Mouse (Mus musculus): ENCODE data around the gene Cobll1.

Gene Cobll1

GRCm38 (mm10) chr2:65236644-65237043 lies 2.6 kb downstream of the Cobll1 start:
- DNase-seq = no peak

DNA sequence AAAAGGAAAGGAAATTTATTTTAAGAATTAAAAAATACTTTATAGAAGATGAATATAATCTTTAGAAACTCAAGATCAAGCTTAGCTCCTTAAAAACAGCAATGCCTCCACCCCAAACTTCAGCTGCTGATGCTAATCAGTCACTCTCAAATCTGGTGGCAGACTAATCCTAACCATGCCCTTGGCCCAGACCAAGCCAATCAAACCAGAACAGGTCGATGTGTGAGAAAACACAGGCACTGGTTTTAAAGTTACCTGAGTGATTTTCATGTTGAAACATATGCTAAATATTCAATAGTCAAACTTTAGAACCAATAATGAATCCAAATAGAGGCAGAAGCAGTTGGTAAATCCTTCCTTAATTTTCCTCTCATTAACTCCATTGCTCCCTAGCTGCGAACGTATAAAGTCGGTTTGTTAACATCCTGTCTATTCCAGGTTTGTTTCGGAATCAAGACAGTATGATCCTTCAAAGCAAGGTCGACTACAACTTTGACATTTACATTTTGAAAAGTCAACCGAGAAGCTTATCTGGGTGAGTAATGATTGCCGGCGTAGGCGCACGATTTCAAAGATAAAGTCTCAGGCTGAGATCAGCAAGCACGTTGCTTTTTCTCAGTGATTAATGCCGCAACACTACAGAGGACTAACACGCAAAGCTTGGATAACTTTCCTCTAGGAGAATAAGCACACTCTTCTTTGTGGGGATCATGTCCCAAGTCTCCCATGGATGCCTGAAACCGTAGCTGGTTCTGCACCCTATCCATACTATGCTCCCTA lies 6.3 kb downstream of the Cobll1 start:
- peak in 1 of 2 experiments; percentile 69 for DNase-seq

GRCm38 (mm10) chr2:65228426-65228825 lies 10.8 kb downstream of the Cobll1 start:
- no peak for DNase-seq

DNA sequence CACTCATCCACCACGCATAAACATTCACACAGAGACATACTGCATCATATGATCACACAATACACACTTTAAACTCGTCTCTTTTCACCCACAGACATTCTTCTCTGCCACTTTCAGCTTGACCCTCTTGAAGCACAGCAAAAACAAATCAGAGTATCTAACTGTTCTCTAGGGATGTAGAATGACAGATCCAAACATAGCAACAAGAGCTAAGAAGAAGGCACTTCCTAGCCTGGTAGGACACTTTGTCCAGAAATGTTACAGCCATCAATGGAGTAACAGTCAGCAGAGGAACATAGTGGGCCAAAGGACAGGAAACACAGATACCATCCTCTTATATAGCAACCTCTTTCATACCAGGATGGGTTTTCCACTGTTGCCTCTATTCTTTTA lies 11.3 kb downstream of the Cobll1 start:
- no peak for DNase-seq

DNA sequence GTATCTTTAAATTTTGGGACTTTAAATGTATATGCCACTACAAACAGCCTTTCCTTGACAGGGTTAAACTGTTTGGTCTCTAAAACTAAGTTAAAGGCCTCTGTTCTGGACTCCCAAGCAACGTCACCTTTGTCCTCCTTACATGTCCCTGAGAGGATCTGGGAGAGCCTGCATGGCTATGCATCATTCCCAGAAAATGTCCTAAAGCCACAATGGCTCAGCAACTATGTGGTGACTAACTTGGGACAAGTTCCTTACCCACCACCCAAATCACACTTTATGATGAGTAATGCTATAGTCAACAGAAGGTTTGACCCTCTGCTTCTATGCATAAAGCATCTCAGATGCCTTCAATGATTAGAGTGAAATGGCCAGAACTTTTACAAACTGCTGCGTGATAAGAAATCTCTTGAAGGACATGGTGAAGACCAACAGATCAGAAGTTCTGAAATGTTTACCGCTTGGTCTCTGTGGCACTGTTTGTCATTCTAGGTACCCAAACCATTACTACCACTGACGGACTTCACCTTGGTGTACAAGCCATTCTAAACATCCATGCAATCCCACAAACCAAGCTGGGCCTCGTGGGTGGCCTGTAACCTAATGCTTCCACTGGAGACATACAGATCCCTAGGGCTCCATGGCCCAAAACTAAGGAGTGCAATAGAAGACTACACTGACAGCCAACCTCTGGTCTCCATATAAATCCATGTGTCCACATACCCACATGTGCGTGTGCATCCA lies 11.9 kb downstream of the Cobll1 start:
- no peak for DNase-seq

- DNase-seq = no peak
Measured at GRCm38 (mm10) chr2:65226494-65226893, 12.7 kb downstream of the Cobll1 start.

DNA sequence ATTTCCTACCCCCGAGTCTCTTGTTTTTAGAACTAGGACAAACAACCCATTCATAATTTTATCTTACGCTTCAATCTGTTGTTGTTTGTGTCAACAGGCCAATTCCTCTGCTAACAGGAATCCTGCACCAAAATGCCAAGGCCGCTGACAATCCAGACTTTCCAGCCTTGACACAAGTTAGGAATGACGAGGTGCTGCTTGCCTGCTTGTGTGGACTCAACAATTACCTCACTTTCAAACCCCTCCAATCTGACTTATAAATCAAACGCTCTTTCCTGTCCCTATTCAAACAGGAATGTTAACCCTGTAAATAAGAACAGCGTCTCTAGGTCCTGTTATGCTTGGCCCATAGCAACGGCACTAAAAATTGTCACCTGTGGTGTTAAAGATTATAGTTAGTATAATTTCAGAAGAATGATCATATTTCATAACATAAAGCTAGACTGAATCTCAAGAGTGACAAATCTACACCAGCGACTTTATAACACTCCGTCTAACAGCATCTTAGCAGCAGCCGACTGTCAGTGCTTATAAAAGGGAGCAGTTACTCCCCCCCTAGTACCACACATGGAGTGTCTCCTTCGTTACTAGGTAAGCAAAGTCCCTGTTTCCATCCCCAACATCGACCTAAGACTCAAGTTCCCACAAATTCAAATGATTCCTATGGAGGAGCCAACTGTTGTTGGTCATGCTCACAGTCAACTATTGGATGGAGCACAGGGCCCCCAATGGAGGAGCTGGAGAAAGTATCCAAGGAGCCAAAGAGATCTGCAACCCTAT lies 15.1 kb downstream of the Cobll1 start:
- DNase-seq = no peak

GRCm38 (mm10) chr2:65223012-65223411 lies 16.2 kb downstream of the Cobll1 start:
- no peak for DNase-seq

- DNase-seq = no peak
Measured at GRCm38 (mm10) chr2:65221646-65222045, 17.6 kb downstream of the Cobll1 start.

DNA sequence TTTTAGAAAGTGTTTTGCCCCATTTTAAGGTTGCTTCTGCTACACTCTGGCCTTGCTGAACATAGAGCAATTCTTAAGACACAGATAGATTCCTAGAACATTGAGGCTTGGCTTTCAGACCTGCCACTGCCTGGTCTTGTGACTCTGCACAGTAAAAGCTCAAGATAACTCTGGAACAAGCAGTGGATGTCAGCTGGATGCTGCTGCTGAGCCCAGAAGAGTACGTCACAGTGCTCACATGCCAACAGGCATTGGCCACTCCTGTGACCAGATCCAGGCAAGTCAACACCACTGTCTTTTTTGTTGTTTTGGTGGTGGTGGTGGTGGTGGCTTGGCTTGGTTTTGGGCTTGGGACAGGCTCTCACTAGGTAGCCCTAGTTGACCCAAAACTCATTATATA lies 18.6 kb downstream of the Cobll1 start:
- DNase-seq = peak; percentile 55 to 64

DNA sequence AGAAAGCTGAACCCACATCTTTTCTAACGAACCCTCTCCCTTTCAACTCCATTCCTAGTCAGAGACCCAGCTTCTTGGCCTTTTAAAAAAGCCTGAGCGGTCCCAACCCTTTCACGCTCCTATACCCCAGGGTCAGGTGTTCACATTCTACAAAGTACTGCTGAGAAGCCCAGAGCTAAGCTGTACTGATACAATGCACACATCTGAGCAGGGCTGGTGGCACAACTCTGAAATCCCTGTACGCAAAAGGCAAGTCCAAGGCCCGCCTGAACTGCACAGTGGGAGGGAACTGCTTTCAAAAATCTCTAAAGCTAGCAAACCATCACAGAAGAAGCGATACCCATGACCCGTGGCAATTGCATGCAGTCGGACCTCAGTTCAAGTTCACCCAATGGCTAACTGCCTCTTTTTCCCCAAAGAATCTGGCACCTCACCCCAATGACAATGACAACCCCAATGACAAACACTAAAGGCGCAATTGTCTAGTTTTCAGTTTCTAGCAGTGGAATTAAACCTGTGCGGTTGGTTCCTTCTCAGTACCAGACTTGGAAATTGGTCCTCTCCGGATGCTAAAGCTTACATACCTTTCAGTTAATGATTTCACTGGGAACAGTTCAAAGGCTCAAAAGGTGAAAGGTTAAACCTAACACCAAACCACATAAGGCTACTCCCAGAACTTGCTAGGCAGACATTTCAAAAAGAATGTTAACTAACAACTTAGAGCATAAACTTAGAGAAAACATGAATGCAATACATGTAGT lies 19.6 kb downstream of the Cobll1 start:
- DNase-seq = peak in 1 of 2 experiments; percentile 75

DNA sequence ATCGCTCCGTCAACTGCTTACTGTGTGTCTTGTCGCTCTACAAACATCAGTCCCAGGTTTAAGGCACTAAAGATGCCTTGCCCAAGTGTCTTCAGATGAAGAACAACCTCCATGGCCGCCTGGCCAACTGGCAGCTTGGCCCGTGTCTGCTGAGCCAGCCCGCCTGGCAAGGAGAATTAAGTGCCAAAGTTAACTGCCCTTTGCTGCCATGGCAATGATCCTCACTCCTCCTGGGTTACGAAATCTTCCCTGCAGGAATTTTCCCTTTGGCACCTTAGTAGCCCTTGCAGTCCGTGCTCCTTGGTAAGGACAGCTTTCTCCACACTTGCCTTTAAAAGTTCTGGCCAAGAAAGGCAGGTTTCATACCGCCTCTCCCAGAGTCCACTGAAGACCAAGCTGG lies 20.9 kb downstream of the Cobll1 start:
- DNase-seq = peak; percentile 88 to 95

GRCm38 (mm10) chr2:65217677-65218076 lies 21.5 kb downstream of the Cobll1 start:
- DNase-seq = peak; percentile 43 to 87

DNA sequence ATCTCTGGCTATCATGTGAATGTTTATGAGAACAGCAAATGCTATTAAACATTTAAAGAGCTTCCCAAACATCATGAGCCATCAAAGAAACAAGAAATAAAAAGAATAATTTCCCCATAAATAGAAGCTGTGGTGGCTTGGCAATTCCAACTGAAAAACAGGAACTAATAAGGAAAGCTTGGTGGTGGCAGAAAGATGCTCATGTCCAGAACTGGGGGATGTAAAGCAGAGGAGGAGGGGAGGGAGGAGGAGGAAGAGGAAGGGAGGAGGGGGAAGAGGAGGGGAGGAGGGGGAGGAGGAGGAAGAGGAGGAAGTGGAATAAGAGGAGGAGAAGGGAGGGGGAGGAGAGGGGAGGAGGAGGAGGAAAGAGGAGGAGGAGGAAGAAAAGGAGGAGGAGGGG lies 23.0 kb downstream of the Cobll1 start:
- DNase-seq = no peak

GRCm38 (mm10) chr2:65214556-65214955 lies 24.6 kb downstream of the Cobll1 start:
- no peak for DNase-seq

DNA sequence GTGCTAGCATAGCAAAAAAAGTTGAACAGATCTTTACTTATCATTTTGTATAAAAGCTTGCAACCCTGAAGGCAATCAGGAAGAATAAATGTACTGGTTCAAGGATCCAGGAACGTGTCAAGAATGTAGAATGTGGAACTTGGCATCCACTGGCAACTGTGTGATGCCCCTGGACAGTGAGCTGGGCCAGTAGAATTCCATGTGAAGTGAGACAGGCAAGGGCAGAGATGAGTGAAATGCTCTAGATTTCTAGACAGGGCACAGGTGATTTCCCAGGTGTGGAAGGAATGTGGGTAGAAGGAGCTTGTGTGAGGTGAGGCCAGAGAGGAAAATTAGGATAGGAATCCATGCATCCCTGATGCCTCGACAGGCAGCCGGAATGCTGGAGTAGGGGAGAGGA lies 25.5 kb downstream of the Cobll1 start:
- peak in 1 of 2 experiments; percentile 27 for DNase-seq

GRCm38 (mm10) chr2:65211620-65212019 lies 27.6 kb downstream of the Cobll1 start:
- DNase-seq = no peak

- no peak for DNase-seq
Measured at GRCm38 (mm10) chr2:65207750-65208149, 31.5 kb downstream of the Cobll1 start.

GRCm38 (mm10) chr2:65203699-65204098 lies 35.5 kb downstream of the Cobll1 start:
- DNase-seq = peak in 1 of 2 experiments; percentile 43

DNA sequence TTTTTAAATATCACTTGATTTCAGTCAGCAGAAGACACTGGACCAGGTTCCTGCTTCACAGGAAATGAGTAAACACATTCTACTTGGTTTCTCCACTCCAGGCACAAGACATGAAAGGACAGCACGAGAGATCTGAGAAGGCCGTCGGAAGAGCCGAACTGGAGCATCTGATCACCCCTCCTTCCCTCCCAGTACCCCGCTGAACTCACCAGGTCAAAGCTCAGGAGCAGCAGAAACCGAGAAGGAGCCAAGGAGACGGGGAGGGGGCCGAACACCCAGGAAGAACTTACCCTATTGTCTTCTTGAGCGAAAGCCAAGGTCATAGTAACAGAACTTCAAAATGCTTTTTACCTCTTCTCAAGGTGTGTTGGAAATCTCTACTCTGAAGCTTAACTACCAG lies 39.5 kb downstream of the Cobll1 start:
- peak; percentile 64 to 76 for DNase-seq

DNA sequence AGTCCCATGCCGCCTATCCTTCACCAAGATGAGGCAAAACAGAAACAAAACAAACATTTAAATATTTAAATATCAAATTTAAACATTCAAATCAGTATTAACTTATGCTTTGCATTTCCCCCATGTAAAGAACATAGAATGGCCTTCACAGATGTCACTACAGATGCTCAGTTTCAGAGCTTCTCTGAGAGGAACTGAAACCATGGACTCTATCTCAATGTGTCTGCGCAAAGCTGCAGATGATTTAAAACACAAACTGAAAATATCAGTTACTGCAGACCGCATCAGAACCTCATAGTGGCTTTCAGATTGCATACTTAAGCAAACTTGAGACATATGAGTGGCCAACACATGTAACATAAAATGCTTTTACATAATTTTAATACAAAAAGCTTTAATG lies 40.6 kb downstream of the Cobll1 start:
- DNase-seq = no peak

DNA sequence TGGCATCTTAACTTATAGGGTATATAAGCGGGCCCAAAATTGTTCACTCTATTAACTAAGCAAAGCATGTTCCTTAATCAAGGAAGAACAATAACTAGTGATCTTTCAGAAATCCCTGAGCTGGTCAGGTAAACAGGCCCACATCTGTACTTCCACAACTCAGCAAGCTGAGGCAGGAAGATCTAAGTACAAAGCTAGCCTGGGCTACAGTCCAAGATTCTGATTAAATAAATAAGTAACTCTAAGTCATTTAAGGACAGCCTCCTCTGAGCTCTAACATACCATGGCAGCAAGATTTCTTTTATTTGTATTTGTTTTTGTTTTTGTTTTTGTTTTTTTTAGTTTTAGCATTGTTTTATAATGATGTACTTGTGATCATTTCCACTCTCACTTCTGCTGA lies 42.2 kb downstream of the Cobll1 start:
- DNase-seq = no peak

Measured in kidney, postnatal 36 days (tissue).